Mouse (Mus musculus) thymus, postnatal 14 days (tissue): ENCODE results near the gene Timmdc1.
A peak's percentile ranks its signal among the peaks of the same experiment; 100 is the strongest.

Experiments used
- DNase-seq: peaks from one replicate; pipeline ENCODE4 v3.0.0; 2021

Timmdc1 gene

DNA sequence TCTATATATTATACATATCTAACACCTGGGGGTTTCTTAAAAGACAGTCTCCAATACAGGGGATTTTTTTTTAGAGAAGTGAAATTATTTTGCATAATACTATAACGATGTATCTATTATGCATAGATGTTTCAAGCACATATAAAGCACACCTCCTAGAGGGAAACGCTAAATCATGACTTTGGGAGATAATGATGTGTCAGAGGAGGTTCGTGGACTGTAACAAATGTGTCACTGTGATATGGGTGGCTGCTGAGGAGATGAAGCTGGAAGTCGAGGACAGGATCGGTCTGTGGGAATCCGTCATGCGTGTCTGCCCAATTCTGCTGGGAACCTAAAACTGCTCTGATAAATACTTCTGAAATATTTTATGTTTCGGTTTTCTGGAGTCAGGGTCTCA, 60.7 kb downstream of the Timmdc1 start:
- DNase-seq, result no peak

GRCm38 (mm10) chr16:38459990-38460389, 62.5 kb downstream of the Timmdc1 start:
- no peak for DNase-seq

GRCm38 (mm10) chr16:38458600-38459280, 63.7 kb downstream of the Timmdc1 start:
- no peak for DNase-seq

GRCm38 (mm10) chr16:38456812-38457567, 65.5 kb downstream of the Timmdc1 start:
- no peak for DNase-seq

- no peak for DNase-seq
Observed at GRCm38 (mm10) chr16:38455511-38456418, 66.7 kb downstream of the Timmdc1 start, which contains the start of gene Cd80. Cd80 (plus strand) TSS chr16:38455561.

- DNase-seq, result no peak
Observed at GRCm38 (mm10) chr16:38454533-38455254, 67.8 kb downstream of the Timmdc1 start.

DNA sequence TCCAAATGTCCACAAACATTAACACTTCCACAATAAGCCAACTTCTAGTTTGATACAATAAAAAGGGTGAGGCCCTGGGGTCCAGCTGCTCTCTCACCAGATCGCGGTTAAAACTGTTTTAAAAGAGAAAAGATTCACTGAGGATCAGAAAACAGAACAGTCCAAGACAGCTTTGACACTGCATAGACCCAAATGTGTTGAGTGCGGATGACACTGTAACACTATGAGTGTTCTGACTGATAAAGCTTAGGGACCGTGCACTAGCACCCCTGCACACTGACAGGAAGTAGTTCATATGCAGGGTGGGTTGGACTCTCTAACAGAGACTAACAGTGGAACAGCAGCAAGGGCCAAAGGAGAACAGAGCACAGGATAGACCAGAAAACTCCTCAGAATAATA, 68.5 kb downstream of the Timmdc1 start:
- no peak for DNase-seq

GRCm38 (mm10) chr16:38453203-38453553, 69.3 kb downstream of the Timmdc1 start:
- DNase-seq, result no peak

- peak; percentile 88 for DNase-seq
Observed at GRCm38 (mm10) chr16:38452442-38453202, 69.8 kb downstream of the Timmdc1 start, which contains the start of gene Adprh. Adprh (minus strand) TSS chr16:38452703.

DNA sequence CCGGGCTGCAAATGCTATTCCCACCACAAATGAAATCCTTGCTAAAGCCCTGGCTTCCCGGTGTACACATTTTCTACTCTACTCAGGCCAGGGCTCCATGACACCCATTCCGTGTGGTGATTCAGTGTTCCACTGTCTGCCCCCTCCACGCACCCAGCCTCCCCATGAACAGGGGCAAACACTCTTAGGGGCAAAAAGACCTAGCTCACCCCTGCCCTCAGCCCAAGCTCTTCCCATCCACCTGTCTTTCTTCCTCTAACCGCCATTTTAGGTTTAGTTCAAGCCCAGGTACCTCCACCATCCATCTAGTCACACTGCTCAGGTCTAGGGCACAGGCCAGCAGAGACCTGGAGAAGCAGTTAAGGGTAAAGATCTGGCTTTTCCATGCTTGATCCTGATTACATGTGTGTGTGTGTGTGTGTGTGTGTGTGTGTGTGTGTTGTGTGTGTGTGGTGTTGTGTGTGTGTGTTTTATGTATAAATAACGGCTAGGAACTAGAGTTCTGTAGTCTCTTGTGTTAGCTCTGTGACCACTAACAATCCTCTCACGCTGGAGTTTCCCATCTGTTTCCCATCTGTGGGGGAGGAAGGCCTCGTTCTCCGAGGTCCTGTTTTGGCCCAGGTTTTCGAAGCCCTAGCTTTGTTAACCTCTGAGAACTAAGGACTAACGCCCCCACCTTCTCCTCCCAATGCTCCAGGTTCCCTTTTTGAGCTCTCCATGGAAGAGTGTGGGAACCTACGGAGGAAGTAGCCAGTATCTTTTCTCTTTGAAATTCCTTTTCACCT, 70.8 kb downstream of the Timmdc1 start:
- DNase-seq, result no peak

- no peak for DNase-seq
Observed at GRCm38 (mm10) chr16:38450707-38451106, 71.8 kb downstream of the Timmdc1 start.

GRCm38 (mm10) chr16:38448458-38448857, 74.0 kb downstream of the Timmdc1 start:
- no peak for DNase-seq
